Comparison of ENCODE assay signal across 26 mouse cellular contexts in genomic region chr1:40030287-40030975, GRCm38 (mm10). TPM values are rescaled to one million over a fixed set of nuclear protein-coding genes. Genes with fewer than 3 reads are reported as not detected.
DNase-seq lines count a peak whose midpoint lies in the region; ATAC-seq and TF ChIP-seq lines count a peak whose summit lies in the region.
"Had no signal": no experiment of that assay in that cellular context is flagged by ENCODE, and none has a peak within 500 bp of the region (broad histone marks: within the 10 kb centered on the region; RNA-seq: fewer than 3 reads in every experiment).

No protein-coding gene starts in this region.

- peaks cover 3% of the 10 kb centered on the region; the same call in 1 of the 2 replicates for H3K36me3 ChIP-seq in liver, postnatal 0 days (replicated peaks; ENCODE audit: insufficient read depth, low read length)
- peaks cover 4% of the 10 kb centered on the region; the same call in 1 of the 2 replicates for H3K36me3 ChIP-seq in liver, embryonic 12.5 days

- peak; percentile 12; the same call in 1 of the 2 replicates for ATAC-seq in liver, postnatal 0 days
- ATAC-seq in liver, embryonic 12.5 days: no peak
- ATAC-seq in common myeloid progenitor, adult 5-6 weeks (replicated peaks; ENCODE audit: low read depth, poor library complexity, severe bottlenecking): peak; percentile 62
- ATAC-seq in megakaryocyte, adult 5-6 weeks (ENCODE audit: poor library complexity, severe bottlenecking): peak; percentile 48
- ATAC-seq: activated CD4-positive, CD25-positive, alpha-beta regulatory T cell, adult 4 months; forebrain, embryonic 15.5 days; hindbrain, embryonic 16.5 days had no signal

- H3K4me3 ChIP-seq in liver, postnatal 0 days (ENCODE audit: low read depth, low read length): no peak overlapping the region
- H3K4me3 ChIP-seq in liver, embryonic 12.5 days: no peak overlapping the region
- H3K4me3 ChIP-seq: embryonic facial prominence, embryonic 10.5 days; embryonic facial prominence, embryonic 13.5 days; erythroblast, embryonic 14.5 days; forebrain, embryonic 12.5 days; forebrain, embryonic 15.5 days; heart, embryonic 12.5 days; heart, embryonic 15.5 days; hindbrain, embryonic 10.5 days; hindbrain, embryonic 13.5 days had no signal

- 66% methylated on average over 14 of the region's 14 CpGs for WGBS in liver, postnatal 0 days (ENCODE audit: insufficient replicate concordance)
- WGBS in liver, embryonic 12.5 days (ENCODE audit: insufficient replicate concordance): 64% methylated on average over 14 of the region's 14 CpGs

- no peak for TF ChIP-seq CTCF in liver, postnatal 0 days (IDR thresholded peaks at IDR 0.05; ENCODE audit: low read depth)

- no peaks in the 10 kb centered on the region; the same call in 1 of the 2 replicates for H3K4me1 ChIP-seq in liver, postnatal 0 days (ENCODE audit: insufficient read depth)
- H3K4me1 ChIP-seq in liver, embryonic 12.5 days: no peaks in the 10 kb centered on the region
- H3K4me1 ChIP-seq: forebrain, embryonic 12.5 days; forebrain, embryonic 15.5 days; hindbrain, embryonic 10.5 days; hindbrain, embryonic 13.5 days had no signal

- H3K27me3 ChIP-seq in liver, postnatal 0 days (ENCODE audit: insufficient read depth, low read length): no peaks in the 10 kb centered on the region
- no peaks in the 10 kb centered on the region for H3K27me3 ChIP-seq in liver, embryonic 12.5 days (replicated peaks)
- H3K27me3 ChIP-seq: embryonic facial prominence, embryonic 13.5 days; forebrain, embryonic 12.5 days; forebrain, embryonic 15.5 days; heart, embryonic 12.5 days; heart, embryonic 15.5 days; hindbrain, embryonic 13.5 days had no signal

- H3K9me3 ChIP-seq in liver, postnatal 0 days (ENCODE audit: low read length): no peaks in the 10 kb centered on the region
- H3K9me3 ChIP-seq in liver, embryonic 12.5 days (replicated peaks): no peaks in the 10 kb centered on the region
- H3K9me3 ChIP-seq: embryonic facial prominence, embryonic 10.5 days; embryonic facial prominence, embryonic 13.5 days; forebrain, embryonic 12.5 days; forebrain, embryonic 15.5 days; heart, embryonic 12.5 days; heart, embryonic 15.5 days; hindbrain, embryonic 10.5 days; hindbrain, embryonic 13.5 days had no signal

- no peak overlapping the region for H3K9ac ChIP-seq in liver, postnatal 0 days (replicated peaks)
- H3K9ac ChIP-seq in liver, embryonic 12.5 days: no peak overlapping the region
- H3K9ac ChIP-seq: embryonic facial prominence, embryonic 13.5 days; forebrain, embryonic 12.5 days; forebrain, embryonic 15.5 days; heart, embryonic 12.5 days; heart, embryonic 15.5 days; hindbrain, embryonic 13.5 days had no signal

- H3K4me2 ChIP-seq in liver, postnatal 0 days (ENCODE audit: low read depth, low read length): no peak overlapping the region
- no peak overlapping the region for H3K4me2 ChIP-seq in liver, embryonic 12.5 days
- H3K4me2 ChIP-seq: embryonic facial prominence, embryonic 13.5 days; forebrain, embryonic 12.5 days; forebrain, embryonic 15.5 days; heart, embryonic 12.5 days; heart, embryonic 15.5 days; hindbrain, embryonic 13.5 days had no signal

- H3K27ac ChIP-seq in liver, postnatal 0 days (ENCODE audit: low read depth): no peak overlapping the region
- no peak overlapping the region for H3K27ac ChIP-seq in liver, embryonic 12.5 days
- H3K27ac ChIP-seq: embryonic facial prominence, embryonic 10.5 days; embryonic facial prominence, embryonic 13.5 days; forebrain, embryonic 12.5 days; forebrain, embryonic 15.5 days; heart, embryonic 15.5 days; hindbrain, embryonic 10.5 days; hindbrain, embryonic 13.5 days had no signal

- DNase-seq in liver, postnatal 0 days: no peak
- DNase-seq in embryo, embryonic 9.5 days (ENCODE audit: extremely low spot score): no peak
- DNase-seq in cerebellum, postnatal 25 days: no peak
- DNase-seq: adrenal gland, adult 8-10 months; adrenal gland, postnatal 25 days; cerebellum, adult 11-12 months; cerebellum, adult 8-10 months; cerebellum, postnatal 10 days; gastrocnemius, postnatal 25 days; heart, postnatal 10 days; heart, postnatal 36 days had no signal

- peak; percentile 83 for TF ChIP-seq EP300 in liver, postnatal 0 days (IDR thresholded peaks at IDR 0.05; ENCODE audit: low read depth)

RNA-seq across cellular contexts. Expression of gene Il1r2, which starts 43.4 kb away (rescaled TPM):
- 2.7 and 3.4 TPM in 2 replicates for polyA plus RNA-seq in liver, postnatal 0 days (2015; fragmentation: Nextera tagmentation; extraction: Ambion mirVana)
- 0.31 and 0.48 TPM in 2 replicates for polyA plus RNA-seq in liver, embryonic 12.5 days (2016; fragmentation: Nextera tagmentation; extraction: Ambion mirVana)
- not detected in 2 replicates for total RNA-seq in common myeloid progenitor, adult 5-6 weeks (2017)
- total RNA-seq in megakaryocyte, adult 5-6 weeks (2015): 16.3 and 22.4 TPM in 2 replicates
- total RNA-seq in megakaryocyte, adult 5-6 weeks (2017): 19.2 and 27.0 TPM in 2 replicates
- total RNA-seq: adrenal gland, postnatal 25 days; heart, adult 8-10 months; heart, postnatal 10 days; heart, postnatal 36 days had no signal
- polyA plus RNA-seq: erythroblast, embryonic 14.5 days had no signal

Comparison
In these comparisons a context has a peak if more than half of its experiments do, and no peak if none do; other contexts are left out.
1. RNA of gene Il1r2, which starts 43.4 kb away (total RNA-seq): 16.3 to 27.0 TPM in megakaryocyte, adult 5-6 weeks; not detected in common myeloid progenitor, adult 5-6 weeks; every median in the first group is over 10 times any median in the second.